Mouse (Mus musculus): ENCODE results near the gene Armc8. TPM values are rescaled to one million over a fixed set of nuclear protein-coding genes. Genes with fewer than 3 reads are reported as not detected.

Armc8 gene
- polyA plus RNA-seq, 1 experiment from 2014 or later, result 30.5 TPM

DNA sequence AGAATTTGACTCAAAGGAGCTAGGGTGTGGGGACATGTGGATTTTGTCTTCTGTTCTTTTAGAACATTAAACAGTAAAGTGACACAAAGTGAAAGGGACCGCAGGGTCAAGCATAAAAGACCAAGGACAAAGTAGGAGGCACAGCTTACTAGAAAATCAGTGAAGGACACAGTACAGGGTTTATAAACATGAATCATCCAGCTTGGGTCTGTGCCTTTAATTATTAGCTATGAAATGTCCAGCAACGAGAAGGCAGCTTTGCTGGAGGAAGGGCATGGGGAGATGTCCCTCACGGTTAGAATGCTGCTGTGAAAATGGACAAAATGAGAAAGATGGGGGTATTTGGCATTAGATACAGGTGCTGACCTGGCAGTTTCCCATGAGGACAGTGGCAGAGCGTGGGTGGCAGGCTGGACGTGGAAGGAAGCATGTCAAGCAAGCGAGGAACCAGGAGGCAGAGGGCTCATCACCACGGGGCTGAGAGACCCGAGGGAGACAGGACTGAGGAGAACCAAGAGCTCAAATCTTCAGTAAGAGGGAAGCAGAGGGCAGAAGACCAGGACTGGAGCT lies 81.5 kb downstream of the Armc8 start:
- Histone ChIP-seq H3K4me3 (no peak overlapping the region), H3K9me3 (replicated peaks) (no peaks in the 10 kb centered on the region), H3K36me3 (peaks cover 83% of the 10 kb centered on the region), H3K4me1 (0 out of 2 replicates have a peak, but pooled peaks cover 3% of the 10 kb centered on the region), H3K27me3 (ENCODE audit: low read depth, poor library complexity, severe bottlenecking) (no peaks in the 10 kb centered on the region), H3K27ac (replicated peaks) (no peak overlapping the region)
- no peak for DNase-seq (ENCODE audit: low spot score)
- 94% methylated on average over 8 of the region's 8 CpGs for WGBS

GRCm38 (mm10) chr9:99485144-99485543 lies 83.6 kb downstream of the Armc8 start:
- Histone ChIP-seq H3K27ac (replicated peaks) (no peak overlapping the region), H3K9me3 (replicated peaks) (no peaks in the 10 kb centered on the region), H3K36me3 (peaks cover 94% of the 10 kb centered on the region), H3K4me1 (0 out of 2 replicates have a peak, but pooled peaks cover 3% of the 10 kb centered on the region), H3K4me3 (no peak overlapping the region), H3K27me3 (ENCODE audit: low read depth, poor library complexity, severe bottlenecking) (no peaks in the 10 kb centered on the region)
- DNase-seq (ENCODE audit: low spot score), result no peak
- 91% methylated on average over 4 of the region's 4 CpGs for WGBS

GRCm38 (mm10) chr9:99484632-99485031 lies 84.1 kb downstream of the Armc8 start:
- Histone ChIP-seq H3K27ac (replicated peaks) (no peak overlapping the region), H3K27me3 (ENCODE audit: low read depth, poor library complexity, severe bottlenecking) (no peaks in the 10 kb centered on the region), H3K9me3 (replicated peaks) (no peaks in the 10 kb centered on the region), H3K36me3 (peaks cover 91% of the 10 kb centered on the region), H3K4me1 (0 out of 2 replicates have a peak, but pooled peaks cover 3% of the 10 kb centered on the region), H3K4me3 (no peak overlapping the region)
- no peak for DNase-seq (ENCODE audit: low spot score)

DNA sequence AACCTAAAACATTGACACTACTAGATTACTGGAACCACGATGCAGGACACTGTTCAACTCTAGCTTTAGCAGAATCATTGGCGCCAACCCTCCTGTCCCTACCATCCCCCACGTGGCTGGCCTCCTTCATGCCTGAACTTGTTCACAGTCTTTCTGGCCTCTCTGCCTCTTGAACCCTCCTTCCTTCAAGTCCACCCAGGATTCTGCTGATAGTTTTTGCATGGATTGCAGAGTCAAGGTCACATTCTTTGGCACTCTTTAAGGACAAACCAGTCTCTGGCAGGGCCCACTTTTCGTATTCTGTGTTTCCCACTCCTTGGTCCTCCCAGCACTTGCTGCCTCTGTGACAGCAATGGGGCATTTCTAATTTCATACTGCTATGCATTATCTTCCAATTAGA lies 85.5 kb downstream of the Armc8 start:
- Histone ChIP-seq H3K4me1 (0 out of 2 replicates have a peak, but pooled peaks cover 3% of the 10 kb centered on the region), H3K27ac (replicated peaks) (no peak overlapping the region), H3K4me3 (no peak overlapping the region), H3K36me3 (peaks cover 90% of the 10 kb centered on the region), H3K27me3 (ENCODE audit: low read depth, poor library complexity, severe bottlenecking) (no peaks in the 10 kb centered on the region), H3K9me3 (replicated peaks) (no peaks in the 10 kb centered on the region)
- no peak for DNase-seq (ENCODE audit: low spot score)
- WGBS, result 92% methylated on average over 4 of the region's 4 CpGs

DNA sequence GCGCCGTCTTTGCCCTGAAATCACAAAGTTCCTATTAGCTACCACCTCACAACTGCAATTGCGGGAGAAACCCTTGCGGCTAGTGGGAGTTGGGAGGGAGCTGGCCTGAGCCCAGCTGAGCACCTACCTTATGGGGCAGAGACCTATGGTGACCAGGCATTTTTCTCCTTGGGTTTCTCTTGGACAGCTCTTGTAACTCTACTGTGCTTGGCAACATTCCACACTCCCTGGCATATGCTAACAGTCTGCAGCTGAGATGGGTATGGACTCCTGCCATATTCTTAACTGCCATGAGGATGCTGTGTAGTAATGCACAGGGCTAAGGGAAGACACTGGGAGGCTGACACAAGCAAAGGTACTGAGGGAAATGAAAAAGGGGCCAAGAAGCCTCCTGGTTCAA lies 87.9 kb downstream of the Armc8 start:
- Histone ChIP-seq H3K4me3 (no peak overlapping the region), H3K4me1 (0 out of 2 replicates have a peak, but pooled peaks cover 3% of the 10 kb centered on the region), H3K27me3 (ENCODE audit: low read depth, poor library complexity, severe bottlenecking) (no peaks in the 10 kb centered on the region), H3K36me3 (peaks cover 76% of the 10 kb centered on the region), H3K9me3 (replicated peaks) (no peaks in the 10 kb centered on the region), H3K27ac (replicated peaks) (no peak overlapping the region)
- no peak for DNase-seq (ENCODE audit: low spot score)
- 95% methylated on average over 4 of the region's 4 CpGs for WGBS

- no peak overlapping the region for H3K4me3 ChIP-seq
- H3K9me3 ChIP-seq (replicated peaks), result no peaks in the 10 kb centered on the region
- peaks cover 76% of the 10 kb centered on the region for H3K36me3 ChIP-seq
- WGBS, result 88% methylated on average over 9 of the region's 9 CpGs
- DNase-seq (ENCODE audit: low spot score), result no peak
- H3K27me3 ChIP-seq (ENCODE audit: low read depth, poor library complexity, severe bottlenecking), result no peaks in the 10 kb centered on the region
- H3K4me1 ChIP-seq, result 0 out of 2 replicates have a peak, but pooled peaks cover 3% of the 10 kb centered on the region
- H3K27ac ChIP-seq (replicated peaks), result no peak overlapping the region
Observed at GRCm38 (mm10) chr9:99479181-99479711, 89.5 kb downstream of the Armc8 start.

- H3K36me3 ChIP-seq, result peaks cover 18% of the 10 kb centered on the region
- 86% methylated on average over 7 of the region's 7 CpGs for WGBS
- no peak overlapping the region for H3K27ac ChIP-seq (replicated peaks)
- H3K9me3 ChIP-seq (replicated peaks), result no peaks in the 10 kb centered on the region
- DNase-seq (ENCODE audit: low spot score), result no peak
- no peaks in the 10 kb centered on the region for H3K4me1 ChIP-seq
- no peaks in the 10 kb centered on the region for H3K27me3 ChIP-seq (ENCODE audit: low read depth, poor library complexity, severe bottlenecking)
- H3K4me3 ChIP-seq, result no peak overlapping the region
Observed at GRCm38 (mm10) chr9:99471334-99471733, 97.4 kb downstream of the Armc8 start.

GRCm38 (mm10) chr9:99470347-99471092 lies 98.2 kb downstream of the Armc8 start:
- no peak for DNase-seq (ENCODE audit: low spot score)
- 79% methylated on average over 16 of the region's 16 CpGs for WGBS
- H3K27ac ChIP-seq (replicated peaks), result no peak overlapping the region
- H3K36me3 ChIP-seq, result peaks cover 10% of the 10 kb centered on the region
- H3K4me3 ChIP-seq, result no peak overlapping the region
- H3K9me3 ChIP-seq (replicated peaks), result no peaks in the 10 kb centered on the region
- H3K27me3 ChIP-seq (ENCODE audit: low read depth, poor library complexity, severe bottlenecking), result no peaks in the 10 kb centered on the region
- no peaks in the 10 kb centered on the region for H3K4me1 ChIP-seq

DNA sequence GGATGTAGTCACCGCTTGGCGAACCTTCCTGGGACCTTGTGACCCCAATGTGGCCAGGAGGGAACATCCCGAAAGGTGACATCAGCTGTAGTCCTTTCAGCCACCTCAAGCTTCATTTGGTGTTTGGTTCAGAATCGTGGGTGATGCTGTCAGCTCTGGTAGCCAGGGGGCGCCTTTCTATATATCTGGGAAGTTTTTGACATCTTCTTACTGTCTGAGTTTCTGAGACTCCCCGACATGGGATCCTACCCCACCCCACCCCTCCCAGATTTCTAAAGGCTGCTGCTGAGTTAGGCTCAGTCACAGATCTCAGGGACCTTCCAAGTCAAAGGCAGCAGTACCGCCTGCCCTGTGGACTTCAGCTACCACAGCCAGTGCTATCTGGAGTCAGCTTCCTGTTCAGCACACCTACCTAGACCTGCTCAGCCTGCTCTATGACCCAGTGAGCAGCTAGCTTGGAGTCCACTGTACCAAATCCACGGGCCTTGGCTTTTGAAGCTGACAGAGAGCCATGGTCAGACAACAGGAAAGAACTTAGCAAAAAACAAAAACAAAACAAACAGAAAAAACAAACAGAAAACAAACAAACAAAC lies 98.9 kb downstream of the Armc8 start:
- Histone ChIP-seq H3K36me3 (peaks cover 2% of the 10 kb centered on the region), H3K27me3 (ENCODE audit: low read depth, poor library complexity, severe bottlenecking) (no peaks in the 10 kb centered on the region), H3K27ac (replicated peaks) (no peak overlapping the region), H3K4me3 (no peak overlapping the region), H3K9me3 (replicated peaks) (no peaks in the 10 kb centered on the region), H3K4me1 (no peaks in the 10 kb centered on the region)
- no peak for DNase-seq (ENCODE audit: low spot score)
- 70% methylated on average over 8 of the region's 8 CpGs for WGBS

DNA sequence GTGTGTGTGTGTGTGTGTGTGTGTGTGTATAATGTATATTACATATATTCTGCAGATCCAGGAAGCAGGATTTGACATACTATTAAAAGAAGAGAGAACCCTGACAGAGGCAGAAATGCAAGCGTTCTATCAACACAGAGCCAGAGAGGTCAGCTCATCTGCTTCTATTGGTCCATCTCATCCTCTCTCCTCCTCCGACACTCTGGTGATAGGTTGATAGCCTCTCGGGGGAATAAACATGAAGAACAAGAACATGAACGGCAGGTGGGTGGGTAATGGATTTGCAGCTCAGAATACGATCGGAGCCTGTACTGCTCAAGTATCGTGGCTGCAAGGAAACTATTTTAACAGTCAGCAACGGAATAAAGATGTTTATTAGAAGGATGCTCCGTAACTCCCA lies 100.1 kb downstream of the Armc8 start:
- Histone ChIP-seq H3K27ac (replicated peaks) (no peak overlapping the region), H3K4me3 (no peak overlapping the region), H3K36me3 (no peaks in the 10 kb centered on the region), H3K9me3 (replicated peaks) (no peaks in the 10 kb centered on the region), H3K4me1 (no peaks in the 10 kb centered on the region), H3K27me3 (ENCODE audit: low read depth, poor library complexity, severe bottlenecking) (no peaks in the 10 kb centered on the region)
- WGBS, result 91% methylated on average over 9 of the region's 9 CpGs
- no peak for DNase-seq (ENCODE audit: low spot score)

- H3K27me3 ChIP-seq (ENCODE audit: low read depth, poor library complexity, severe bottlenecking), result no peaks in the 10 kb centered on the region
- H3K36me3 ChIP-seq, result no peaks in the 10 kb centered on the region
- no peak overlapping the region for H3K4me3 ChIP-seq
- H3K9me3 ChIP-seq (replicated peaks), result no peaks in the 10 kb centered on the region
- DNase-seq (ENCODE audit: low spot score), result no peak
- H3K4me1 ChIP-seq, result no peaks in the 10 kb centered on the region
- 85% methylated on average over 6 of the region's 6 CpGs for WGBS
- H3K27ac ChIP-seq (replicated peaks), result no peak overlapping the region
Observed at GRCm38 (mm10) chr9:99464876-99465275, 103.8 kb downstream of the Armc8 start.

DNA sequence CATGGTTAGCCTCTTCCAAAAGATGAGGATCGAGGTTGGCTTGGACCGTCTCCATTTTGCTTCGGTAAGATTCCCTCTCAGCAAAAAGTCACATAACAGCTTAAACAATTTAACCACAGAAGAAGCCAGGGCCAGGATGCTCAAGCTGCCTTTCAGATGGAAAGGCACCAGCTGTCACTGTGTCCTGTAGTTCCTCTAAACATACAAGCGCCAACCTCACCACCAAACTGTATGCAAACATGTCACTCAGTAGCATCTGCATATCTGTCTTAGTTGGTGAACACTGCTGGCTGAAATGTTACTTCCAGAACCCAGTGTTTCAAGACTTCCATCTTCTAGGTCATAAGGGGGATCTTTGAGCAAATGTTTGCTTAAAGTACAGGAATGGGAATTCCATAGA lies 109.0 kb downstream of the Armc8 start:
- 95% methylated on average over 4 of the region's 4 CpGs for WGBS
- no peak overlapping the region for H3K27ac ChIP-seq (replicated peaks)
- H3K27me3 ChIP-seq (ENCODE audit: low read depth, poor library complexity, severe bottlenecking), result no peaks in the 10 kb centered on the region
- H3K9me3 ChIP-seq (replicated peaks), result no peaks in the 10 kb centered on the region
- no peaks in the 10 kb centered on the region for H3K36me3 ChIP-seq
- no peak overlapping the region for H3K4me3 ChIP-seq
- DNase-seq (ENCODE audit: low spot score), result no peak
- no peaks in the 10 kb centered on the region for H3K4me1 ChIP-seq
